Mouse (Mus musculus) CD8-positive naive resting alpha-beta T cell, adult 2 months (primary cell): ENCODE data around the gene Galnt10.

Experiments used
- DNase-seq, 2 experiments: peaks; one replicate each; pipeline ENCODE4 v3.0.0; 2022; ENCODE audit warnings: low read depth in 2 of 2, low spot score in 2 of 2

Galnt10 gene

GRCm38 (mm10) chr11:57635148-57635547 lies 10.1 kb upstream of the Galnt10 start:
- no peak for DNase-seq

- DNase-seq: no peak
Measured at GRCm38 (mm10) chr11:57643691-57644090, 1.6 kb upstream of the Galnt10 start.

- DNase-seq: peak in 1 of 2 experiments; percentile 35
Measured at GRCm38 (mm10) chr11:57644245-57645017, 811 bp upstream of the Galnt10 start.

GRCm38 (mm10) chr11:57645847-57646246 lies 605 bp downstream of the Galnt10 start:
- no peak for DNase-seq

GRCm38 (mm10) chr11:57646416-57646815 lies 1.2 kb downstream of the Galnt10 start:
- DNase-seq: no peak

GRCm38 (mm10) chr11:57646940-57647339 lies 1.7 kb downstream of the Galnt10 start:
- DNase-seq: no peak

- no peak for DNase-seq
Measured at GRCm38 (mm10) chr11:57647446-57647845, 2.2 kb downstream of the Galnt10 start.

GRCm38 (mm10) chr11:57648196-57648800 lies 3.1 kb downstream of the Galnt10 start:
- no peak for DNase-seq

- DNase-seq: no peak
Measured at GRCm38 (mm10) chr11:57649269-57649668, 4.0 kb downstream of the Galnt10 start.

GRCm38 (mm10) chr11:57649671-57650070 lies 4.4 kb downstream of the Galnt10 start:
- DNase-seq: no peak

- no peak for DNase-seq
Measured at GRCm38 (mm10) chr11:57650867-57651266, 5.6 kb downstream of the Galnt10 start.

- no peak for DNase-seq
Measured at GRCm38 (mm10) chr11:57651281-57651810, 6.1 kb downstream of the Galnt10 start.

GRCm38 (mm10) chr11:57652206-57652922 lies 7.1 kb downstream of the Galnt10 start:
- DNase-seq: no peak

- no peak for DNase-seq
Measured at GRCm38 (mm10) chr11:57652923-57653660, 7.8 kb downstream of the Galnt10 start.

- no peak for DNase-seq
Measured at GRCm38 (mm10) chr11:57653796-57654195, 8.6 kb downstream of the Galnt10 start.

GRCm38 (mm10) chr11:57654386-57654785 lies 9.1 kb downstream of the Galnt10 start:
- DNase-seq: no peak

- no peak for DNase-seq
Measured at GRCm38 (mm10) chr11:57654977-57655397, 9.7 kb downstream of the Galnt10 start.

- DNase-seq: no peak
Measured at GRCm38 (mm10) chr11:57655669-57656325, 10.6 kb downstream of the Galnt10 start.

GRCm38 (mm10) chr11:57656602-57657275 lies 11.5 kb downstream of the Galnt10 start:
- no peak for DNase-seq
